Mouse (Mus musculus): ENCODE measurements around the gene Kcnt2. TPM values are rescaled to one million over a fixed set of nuclear protein-coding genes. Genes with fewer than 3 reads are reported as not detected.

The Kcnt2 gene
- polyA plus RNA-seq (2014; fragmentation: Nextera tagmentation; extraction: Ambion mirVana): 7.5 and 8.2 TPM in 2 replicates

GRCm38 (mm10) chr1:140245876-140246597 is at the start of gene Kcnt2:
Gene Kcnt2, plus strand, starts transcription at chr1:140246158.
- peak; percentile 46; the same call in 1 of the 2 replicates for ATAC-seq (ENCODE audit: insufficient number of reproducible peaks, insufficient read depth, low FRiP score, low read depth)
- Histone ChIP-seq H3K27ac (ENCODE audit: low read length) (peak within 1 kb of the TSS; percentile 22; the same call in 1 of the 2 replicates), H3K27me3 (ENCODE audit: control insufficient read depth, insufficient read depth, low read length) (no peaks in the 10 kb centered on the region), H3K9me3 (ENCODE audit: control insufficient read depth, low read depth, low read length) (no peaks in the 10 kb centered on the region), H3K4me2 (replicated peaks; ENCODE audit: low read depth, low read length) (peak within 1 kb of the TSS; percentile 68), H3K36me3 (ENCODE audit: control insufficient read depth, insufficient read depth, low read length) (no peaks in the 10 kb centered on the region), H3K4me1 (ENCODE audit: control insufficient read depth, insufficient read depth, low read length) (no peaks in the 10 kb centered on the region), H3K4me3 (ENCODE audit: low read depth, low read length) (peak within 1 kb of the TSS; percentile 43), H3K9ac (replicated peaks; ENCODE audit: low read depth, low read length) (peak within 1 kb of the TSS; percentile 36; the same call in 1 of the 2 replicates)
- 1% methylated on average over 21 of the region's 21 CpGs for WGBS

- no peak for ATAC-seq (ENCODE audit: insufficient number of reproducible peaks, insufficient read depth, low FRiP score, low read depth)
- no peaks in the 10 kb centered on the region for H3K9me3 ChIP-seq (ENCODE audit: control insufficient read depth, low read depth, low read length)
- no peak overlapping the region for H3K4me2 ChIP-seq (replicated peaks; ENCODE audit: low read depth, low read length)
- H3K27me3 ChIP-seq (ENCODE audit: control insufficient read depth, insufficient read depth, low read length): no peaks in the 10 kb centered on the region
- H3K27ac ChIP-seq (ENCODE audit: low read length): no peak overlapping the region
- H3K9ac ChIP-seq (replicated peaks; ENCODE audit: low read depth, low read length): no peak overlapping the region
- WGBS: 66% methylated on average over 2 of the region's 2 CpGs
- no peak overlapping the region for H3K4me3 ChIP-seq (ENCODE audit: low read depth, low read length)
- no peaks in the 10 kb centered on the region for H3K4me1 ChIP-seq (ENCODE audit: control insufficient read depth, insufficient read depth, low read length)
- H3K36me3 ChIP-seq (ENCODE audit: control insufficient read depth, insufficient read depth, low read length): no peaks in the 10 kb centered on the region
Observed at GRCm38 (mm10) chr1:140205329-140205728, 40.6 kb upstream of the Kcnt2 start.

- Histone ChIP-seq H3K4me3 (ENCODE audit: low read depth, low read length) (no peak overlapping the region), H3K4me2 (replicated peaks; ENCODE audit: low read depth, low read length) (no peak overlapping the region), H3K9ac (replicated peaks; ENCODE audit: low read depth, low read length) (no peak overlapping the region), H3K27me3 (ENCODE audit: control insufficient read depth, insufficient read depth, low read length) (no peaks in the 10 kb centered on the region), H3K4me1 (ENCODE audit: control insufficient read depth, insufficient read depth, low read length) (no peaks in the 10 kb centered on the region), H3K36me3 (ENCODE audit: control insufficient read depth, insufficient read depth, low read length) (no peaks in the 10 kb centered on the region), H3K27ac (ENCODE audit: low read length) (no peak overlapping the region), H3K9me3 (ENCODE audit: control insufficient read depth, low read depth, low read length) (no peaks in the 10 kb centered on the region)
- WGBS: 34% methylated on average over 2 of the region's 3 CpGs
- peak; percentile 38; the same call in 1 of the 2 replicates for ATAC-seq (ENCODE audit: insufficient number of reproducible peaks, insufficient read depth, low FRiP score, low read depth)
Observed at GRCm38 (mm10) chr1:140225221-140225620, 20.7 kb upstream of the Kcnt2 start.

DNA sequence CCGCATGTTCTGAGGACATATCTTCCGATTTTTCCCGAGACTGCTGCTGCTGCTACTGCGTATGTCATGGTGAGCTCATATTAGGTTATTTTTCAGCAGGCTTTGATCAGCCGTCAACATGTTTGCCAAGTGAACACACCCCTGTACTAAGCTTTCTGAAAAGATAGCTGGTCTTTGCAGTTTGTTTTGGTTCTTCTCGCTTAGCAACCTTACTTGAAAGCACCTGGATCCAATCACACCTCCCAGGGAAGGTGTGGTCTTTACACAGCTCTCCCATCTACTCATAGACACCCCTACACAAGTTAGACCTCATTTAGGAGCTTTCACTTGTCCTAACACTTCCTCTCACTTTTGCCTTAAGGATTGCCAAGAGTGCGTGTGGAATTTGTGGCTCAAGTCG is 19.3 kb upstream of the Kcnt2 start:
- Histone ChIP-seq H3K36me3 (ENCODE audit: control insufficient read depth, insufficient read depth, low read length) (no peaks in the 10 kb centered on the region), H3K4me1 (ENCODE audit: control insufficient read depth, insufficient read depth, low read length) (no peaks in the 10 kb centered on the region), H3K27me3 (ENCODE audit: control insufficient read depth, insufficient read depth, low read length) (no peaks in the 10 kb centered on the region), H3K4me3 (ENCODE audit: low read depth, low read length) (no peak overlapping the region), H3K9ac (replicated peaks; ENCODE audit: low read depth, low read length) (no peak overlapping the region), H3K9me3 (ENCODE audit: control insufficient read depth, low read depth, low read length) (no peaks in the 10 kb centered on the region), H3K4me2 (replicated peaks; ENCODE audit: low read depth, low read length) (no peak overlapping the region), H3K27ac (ENCODE audit: low read length) (no peak overlapping the region)
- WGBS: 53% methylated on average over 8 of the region's 8 CpGs
- 0 out of 2 replicates have a peak, but pooled peaks have one; percentile 71 for ATAC-seq (ENCODE audit: insufficient number of reproducible peaks, insufficient read depth, low FRiP score, low read depth)

DNA sequence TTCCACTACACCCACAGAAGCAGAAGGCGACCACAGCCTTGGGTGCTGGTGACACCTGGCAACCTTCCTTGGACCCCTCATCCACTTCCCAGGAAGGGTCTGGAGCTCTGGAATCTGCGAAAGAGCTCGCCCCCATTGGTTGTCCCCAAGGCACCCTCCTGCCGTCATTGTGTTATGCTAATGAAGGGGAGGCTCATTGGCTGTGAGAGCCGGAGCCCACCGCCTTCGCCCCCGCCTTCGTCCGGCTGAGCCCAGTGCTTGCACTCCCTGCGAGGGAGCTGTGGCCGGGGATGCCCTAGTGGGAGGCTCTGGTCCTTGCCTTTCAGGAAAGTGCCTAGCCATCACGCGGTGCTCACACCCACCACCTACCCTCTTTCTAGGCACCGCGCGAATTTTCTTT is 493 bp upstream of the Kcnt2 start:
- Histone ChIP-seq H3K4me2 (replicated peaks; ENCODE audit: low read depth, low read length) (peak overlapping the region; percentile 68), H3K27me3 (ENCODE audit: control insufficient read depth, insufficient read depth, low read length) (no peaks in the 10 kb centered on the region), H3K36me3 (ENCODE audit: control insufficient read depth, insufficient read depth, low read length) (no peaks in the 10 kb centered on the region), H3K27ac (ENCODE audit: low read length) (no peak overlapping the region), H3K9me3 (ENCODE audit: control insufficient read depth, low read depth, low read length) (no peaks in the 10 kb centered on the region), H3K4me3 (ENCODE audit: low read depth, low read length) (peak overlapping the region; percentile 43), H3K9ac (replicated peaks; ENCODE audit: low read depth, low read length) (peak overlapping the region; percentile 36; the same call in 1 of the 2 replicates), H3K4me1 (ENCODE audit: control insufficient read depth, insufficient read depth, low read length) (no peaks in the 10 kb centered on the region)
- ATAC-seq (ENCODE audit: insufficient number of reproducible peaks, insufficient read depth, low FRiP score, low read depth): peak; percentile 99
- under 1% methylated on average over 17 of the region's 17 CpGs for WGBS

- H3K9me3 ChIP-seq (ENCODE audit: control insufficient read depth, low read depth, low read length): no peaks in the 10 kb centered on the region
Observed at GRCm38 (mm10) chr1:140264696-140265095, 18.7 kb downstream of the Kcnt2 start.

DNA sequence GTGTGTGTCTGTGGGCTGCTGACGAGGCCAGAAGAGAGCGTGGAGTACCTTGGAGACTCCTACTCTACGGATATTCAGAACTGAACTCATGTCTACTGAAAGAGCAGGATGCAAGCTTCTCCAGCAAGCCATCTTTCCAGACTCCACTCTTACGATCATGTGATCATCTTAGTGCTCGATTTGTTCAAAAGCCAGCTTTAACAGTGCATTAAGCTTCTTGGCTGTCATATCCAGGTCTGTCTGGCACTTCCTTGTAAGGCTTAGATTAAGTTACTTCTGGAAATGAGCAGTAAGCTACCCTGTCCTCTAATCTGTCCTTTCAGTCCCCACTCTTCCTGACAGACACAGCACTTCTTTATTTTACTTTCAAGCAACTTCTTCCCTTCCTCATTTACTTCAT is 20.1 kb downstream of the Kcnt2 start:
- H3K27ac ChIP-seq (ENCODE audit: low read length): no peak overlapping the region
- ATAC-seq (ENCODE audit: insufficient number of reproducible peaks, insufficient read depth, low FRiP score, low read depth): no peak

More at GRCm38 (mm10) chr1:140264696-140265095, 18.7 kb downstream of the Kcnt2 start:
- H3K4me2 ChIP-seq (replicated peaks; ENCODE audit: low read depth, low read length): no peak overlapping the region
- ATAC-seq (ENCODE audit: insufficient number of reproducible peaks, insufficient read depth, low FRiP score, low read depth): no peak
- H3K36me3 ChIP-seq (ENCODE audit: control insufficient read depth, insufficient read depth, low read length): no peaks in the 10 kb centered on the region
- H3K27me3 ChIP-seq (ENCODE audit: control insufficient read depth, insufficient read depth, low read length): no peaks in the 10 kb centered on the region
- H3K4me3 ChIP-seq (ENCODE audit: low read depth, low read length): no peak overlapping the region
- 75% methylated on average over 3 of the region's 3 CpGs for WGBS
- peaks cover 13% of the 10 kb centered on the region; the same call in 1 of the 2 replicates for H3K4me1 ChIP-seq (ENCODE audit: control insufficient read depth, insufficient read depth, low read length)
- H3K9ac ChIP-seq (replicated peaks; ENCODE audit: low read depth, low read length): no peak overlapping the region
- no peak overlapping the region for H3K27ac ChIP-seq (ENCODE audit: low read length)

GRCm38 (mm10) chr1:140266643-140267286 is 20.8 kb downstream of the Kcnt2 start:
- ATAC-seq (ENCODE audit: insufficient number of reproducible peaks, insufficient read depth, low FRiP score, low read depth): no peak
- 46% methylated on average over 8 of the region's 8 CpGs for WGBS
- Histone ChIP-seq H3K27ac (ENCODE audit: low read length) (no peak overlapping the region), H3K4me1 (ENCODE audit: control insufficient read depth, insufficient read depth, low read length) (peaks cover 13% of the 10 kb centered on the region; the same call in 1 of the 2 replicates), H3K36me3 (ENCODE audit: control insufficient read depth, insufficient read depth, low read length) (no peaks in the 10 kb centered on the region), H3K27me3 (ENCODE audit: control insufficient read depth, insufficient read depth, low read length) (no peaks in the 10 kb centered on the region), H3K4me2 (replicated peaks; ENCODE audit: low read depth, low read length) (no peak overlapping the region), H3K9ac (replicated peaks; ENCODE audit: low read depth, low read length) (no peak overlapping the region), H3K4me3 (ENCODE audit: low read depth, low read length) (no peak overlapping the region), H3K9me3 (ENCODE audit: control insufficient read depth, low read depth, low read length) (no peaks in the 10 kb centered on the region)

More for the DNA sequence above, 20.1 kb downstream of the Kcnt2 start:
- H3K4me3 ChIP-seq (ENCODE audit: low read depth, low read length): no peak overlapping the region
- H3K4me1 ChIP-seq (ENCODE audit: control insufficient read depth, insufficient read depth, low read length): peaks cover 13% of the 10 kb centered on the region; the same call in 1 of the 2 replicates
- H3K36me3 ChIP-seq (ENCODE audit: control insufficient read depth, insufficient read depth, low read length): no peaks in the 10 kb centered on the region
- H3K27me3 ChIP-seq (ENCODE audit: control insufficient read depth, insufficient read depth, low read length): no peaks in the 10 kb centered on the region
- H3K4me2 ChIP-seq (replicated peaks; ENCODE audit: low read depth, low read length): no peak overlapping the region
- H3K9me3 ChIP-seq (ENCODE audit: control insufficient read depth, low read depth, low read length): no peaks in the 10 kb centered on the region
- WGBS: 80% methylated on average over 5 of the region's 5 CpGs
- no peak overlapping the region for H3K9ac ChIP-seq (replicated peaks; ENCODE audit: low read depth, low read length)
